Mouse (Mus musculus): ENCODE data around the gene Gcn1l1.
A peak's percentile ranks its signal among the peaks of the same experiment; 100 is the strongest.
"Not testable (repeated sequence)": the region's sequence is repeated elsewhere in the genome, so short reads cannot be mapped to it uniquely, and the experiment has no call there.

Gcn1l1 gene

GRCm38 (mm10) chr5:115560336-115560905 is 4.6 kb upstream of the Gcn1l1 start:
- DNase-seq: no peak

GRCm38 (mm10) chr5:115563771-115564585 is 1.1 kb upstream of the Gcn1l1 start:
- DNase-seq: no peak

- peak; percentile 15 for DNase-seq
Observed at GRCm38 (mm10) chr5:115565403-115565802, 349 bp downstream of the Gcn1l1 start.

- DNase-seq: no peak
Observed at GRCm38 (mm10) chr5:115568681-115569080, 3.6 kb downstream of the Gcn1l1 start.

- no peak for DNase-seq
Observed at GRCm38 (mm10) chr5:115569308-115569707, 4.3 kb downstream of the Gcn1l1 start.

GRCm38 (mm10) chr5:115569721-115570120 is 4.7 kb downstream of the Gcn1l1 start:
- DNase-seq: no peak

- DNase-seq: no peak
Observed at GRCm38 (mm10) chr5:115571086-115571485, 6.0 kb downstream of the Gcn1l1 start.

GRCm38 (mm10) chr5:115572679-115573535 is 7.9 kb downstream of the Gcn1l1 start:
- DNase-seq: peak; percentile 27

- DNase-seq: no peak
Observed at GRCm38 (mm10) chr5:115574992-115575391, 9.9 kb downstream of the Gcn1l1 start.

- DNase-seq: not testable (repeated sequence)
Observed at GRCm38 (mm10) chr5:115577686-115578085, 12.6 kb downstream of the Gcn1l1 start.

GRCm38 (mm10) chr5:115578922-115579321 is 13.9 kb downstream of the Gcn1l1 start:
- no peak for DNase-seq

- DNase-seq: no peak
Observed at GRCm38 (mm10) chr5:115579363-115579762, 14.3 kb downstream of the Gcn1l1 start.

GRCm38 (mm10) chr5:115580229-115581001 is 15.4 kb downstream of the Gcn1l1 start:
- DNase-seq: no peak

- DNase-seq: no peak
Observed at GRCm38 (mm10) chr5:115581662-115582061, 16.6 kb downstream of the Gcn1l1 start.

GRCm38 (mm10) chr5:115585616-115586015 is 20.6 kb downstream of the Gcn1l1 start:
- no peak for DNase-seq

GRCm38 (mm10) chr5:115586166-115586565 is 21.1 kb downstream of the Gcn1l1 start:
- DNase-seq: peak; percentile 36

- no peak for DNase-seq
Observed at GRCm38 (mm10) chr5:115586780-115587179, 21.7 kb downstream of the Gcn1l1 start.

- DNase-seq: no peak
Observed at GRCm38 (mm10) chr5:115591028-115591427, 26.0 kb downstream of the Gcn1l1 start.

GRCm38 (mm10) chr5:115591506-115591905 is 26.5 kb downstream of the Gcn1l1 start:
- no peak for DNase-seq

GRCm38 (mm10) chr5:115603561-115603960 is 38.5 kb downstream of the Gcn1l1 start:
- DNase-seq: no peak

GRCm38 (mm10) chr5:115611566-115611965 is 46.5 kb downstream of the Gcn1l1 start:
- DNase-seq: no peak

- no peak for DNase-seq
Observed at GRCm38 (mm10) chr5:115613332-115613731, 48.3 kb downstream of the Gcn1l1 start.

GRCm38 (mm10) chr5:115614948-115615347 is 49.9 kb downstream of the Gcn1l1 start:
- DNase-seq: peak; percentile 39

All from retina, postnatal 1 day (tissue).